ENCODE assay signal across 9 mouse cellular contexts in the genomic region with DNA sequence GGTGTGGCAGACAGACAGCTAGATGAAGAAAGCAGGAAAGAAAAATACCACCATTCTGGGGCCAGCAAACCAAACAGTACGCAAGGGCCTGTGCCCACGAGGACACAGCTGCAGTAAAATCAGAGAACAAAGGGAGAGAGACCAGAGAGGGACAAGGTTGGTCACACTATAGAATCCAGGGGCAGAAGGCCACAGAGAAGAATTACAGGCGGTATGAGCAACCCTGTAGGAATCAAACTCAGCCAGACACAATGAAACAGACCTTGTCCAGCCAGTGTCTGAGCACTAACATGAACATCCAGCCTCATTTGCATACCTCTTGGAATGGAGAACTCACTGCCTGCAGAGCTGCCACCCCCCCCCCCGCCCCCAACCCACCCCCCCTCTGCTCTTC. TPM values are rescaled to one million over a fixed set of nuclear protein-coding genes. Genes with fewer than 3 reads are reported as not detected.
DNase-seq lines count a peak whose midpoint lies in the region; ATAC-seq and TF ChIP-seq lines count a peak whose summit lies in the region.
"Had no signal": no experiment of that assay in that cellular context is flagged by ENCODE, and none has a peak within 500 bp of the region (broad histone marks: within the 10 kb centered on the region; RNA-seq: fewer than 3 reads in every experiment).

No protein-coding gene starts in this region.

- peak overlapping the region; percentile 91 for H3K27ac ChIP-seq in heart, embryonic 15.5 days
- H3K27ac ChIP-seq in embryonic facial prominence, embryonic 15.5 days (replicated peaks): no peak overlapping the region
- H3K27ac ChIP-seq in intestine, postnatal 0 days (ENCODE audit: low read depth, low read length): no peak overlapping the region
- H3K27ac ChIP-seq in midbrain, embryonic 16.5 days (ENCODE audit: low read length): peak overlapping the region; percentile 77

- H3K36me3 ChIP-seq in heart, embryonic 15.5 days: no peaks in the 10 kb centered on the region
- H3K36me3 ChIP-seq in embryonic facial prominence, embryonic 15.5 days: no peaks in the 10 kb centered on the region
- no peaks in the 10 kb centered on the region for H3K36me3 ChIP-seq in intestine, postnatal 0 days (ENCODE audit: control insufficient read depth, insufficient read depth)
- no peaks in the 10 kb centered on the region for H3K36me3 ChIP-seq in midbrain, embryonic 16.5 days (ENCODE audit: control insufficient read depth, insufficient read depth, low read length)

- no peak for DNase-seq in heart, adult 11 months
- no peak for DNase-seq in cerebellum, adult 18-20 months
- no peak for DNase-seq in embryo, embryonic 11 days
- no peak for DNase-seq in adrenal gland, adult (ENCODE audit: inconsistent age in 2 of 2, low spot score in 1 of 2)

- H3K4me3 ChIP-seq in heart, embryonic 15.5 days: no peak overlapping the region; the same call in 1 of the 2 replicates
- no peak overlapping the region; the same call in 1 of the 2 replicates for H3K4me3 ChIP-seq in embryonic facial prominence, embryonic 15.5 days (replicated peaks)
- H3K4me3 ChIP-seq in intestine, postnatal 0 days (ENCODE audit: low read depth, low read length): no peak overlapping the region
- peak overlapping the region; percentile 20; the same call in 1 of the 2 replicates for H3K4me3 ChIP-seq in midbrain, embryonic 16.5 days (ENCODE audit: low read depth, low read length)
- H3K4me3 ChIP-seq: myocyte had no signal

- H3K9ac ChIP-seq in heart, embryonic 15.5 days: peak overlapping the region; percentile 43
- H3K9ac ChIP-seq in embryonic facial prominence, embryonic 15.5 days: no peak overlapping the region
- no peak overlapping the region for H3K9ac ChIP-seq in intestine, postnatal 0 days (ENCODE audit: low read depth, low read length)
- H3K9ac ChIP-seq in midbrain, embryonic 16.5 days (ENCODE audit: low read depth, low read length): peak overlapping the region; percentile 51

- peaks cover 9% of the 10 kb centered on the region for H3K27me3 ChIP-seq in heart, embryonic 15.5 days
- H3K27me3 ChIP-seq in embryonic facial prominence, embryonic 15.5 days: peaks cover 25% of the 10 kb centered on the region
- H3K27me3 ChIP-seq in intestine, postnatal 0 days (replicated peaks; ENCODE audit: control insufficient read depth, insufficient read depth, low read length): 0 out of 2 replicates have a peak, but pooled peaks cover 1% of the 10 kb centered on the region
- no peaks in the 10 kb centered on the region for H3K27me3 ChIP-seq in midbrain, embryonic 16.5 days (ENCODE audit: control insufficient read depth, insufficient read depth, low read depth, low read length)

- no peaks in the 10 kb centered on the region for H3K9me3 ChIP-seq in heart, embryonic 15.5 days (replicated peaks)
- H3K9me3 ChIP-seq in embryonic facial prominence, embryonic 15.5 days (replicated peaks): no peaks in the 10 kb centered on the region
- H3K9me3 ChIP-seq in intestine, postnatal 0 days (ENCODE audit: control insufficient read depth): no peaks in the 10 kb centered on the region
- H3K9me3 ChIP-seq in midbrain, embryonic 16.5 days (replicated peaks; ENCODE audit: control insufficient read depth, low read length, poor library complexity, severe bottlenecking): no peaks in the 10 kb centered on the region

- TF ChIP-seq CTCF in intestine, postnatal 0 days (IDR thresholded peaks at IDR 0.05; ENCODE audit: low read depth): no peak

- peak overlapping the region; percentile 58 for H3K4me2 ChIP-seq in heart, embryonic 15.5 days
- H3K4me2 ChIP-seq in embryonic facial prominence, embryonic 15.5 days (replicated peaks): peak overlapping the region; percentile 42
- H3K4me2 ChIP-seq in intestine, postnatal 0 days (replicated peaks; ENCODE audit: low read depth): peak overlapping the region; percentile 59
- H3K4me2 ChIP-seq in midbrain, embryonic 16.5 days (ENCODE audit: low read length): peak overlapping the region; percentile 45

- ATAC-seq in heart, embryonic 15.5 days (replicated peaks; ENCODE audit: insufficient number of reproducible peaks, insufficient read depth, low FRiP score, low read depth): no peak
- 0 out of 2 replicates have a peak, but pooled peaks have one; percentile 25 for ATAC-seq in embryonic facial prominence, embryonic 15.5 days (ENCODE audit: insufficient number of reproducible peaks, low FRiP score, low TSS enrichment, low read depth)
- no peak for ATAC-seq in intestine, postnatal 0 days
- peak; percentile 7; the same call in 1 of the 2 replicates for ATAC-seq in midbrain, embryonic 16.5 days

- H3K4me1 ChIP-seq in heart, embryonic 15.5 days (replicated peaks): peaks cover 47% of the 10 kb centered on the region
- H3K4me1 ChIP-seq in embryonic facial prominence, embryonic 15.5 days: peaks cover 17% of the 10 kb centered on the region
- no peaks in the 10 kb centered on the region; the same call in 1 of the 2 replicates for H3K4me1 ChIP-seq in intestine, postnatal 0 days (replicated peaks; ENCODE audit: control insufficient read depth, insufficient read depth, low read length)
- H3K4me1 ChIP-seq in midbrain, embryonic 16.5 days (ENCODE audit: control insufficient read depth, insufficient read depth, low read length): peaks cover 44% of the 10 kb centered on the region

- WGBS in heart, embryonic 15.5 days: 22% methylated on average over 3 of the region's 4 CpGs
- 26% methylated on average over 4 of the region's 4 CpGs for WGBS in embryonic facial prominence, embryonic 15.5 days
- WGBS in intestine, postnatal 0 days: 48% methylated on average over 3 of the region's 4 CpGs
- 8% methylated on average over 4 of the region's 4 CpGs for WGBS in midbrain, embryonic 16.5 days

RNA-seq across cellular contexts. Expression of gene Igfbpl1, which starts 7.9 kb away (rescaled TPM):
- 2.0 and 2.6 TPM in 2 replicates for polyA plus RNA-seq in heart, embryonic 15.5 days (2015; fragmentation: Nextera tagmentation; extraction: Ambion mirVana)
- 0.37 and 0.80 TPM in 2 replicates for polyA plus RNA-seq in embryonic facial prominence, embryonic 15.5 days (2015; fragmentation: Nextera tagmentation; extraction: Ambion mirVana)
- polyA plus RNA-seq in intestine, postnatal 0 days (2015; fragmentation: Nextera tagmentation; extraction: Ambion mirVana): 0.16 and 0.18 TPM in 2 replicates
- 33.4 and 39.5 TPM in 2 replicates for polyA plus RNA-seq in midbrain, embryonic 16.5 days (2015; fragmentation: Nextera tagmentation; extraction: Ambion mirVana)
- polyA plus RNA-seq: myocyte had no signal

RNA-seq across cellular contexts. Expression of gene Aldh1b1, which starts 20.0 kb away (rescaled TPM):
- 149 and 153 TPM in 2 replicates for polyA plus RNA-seq in heart, embryonic 15.5 days (2015; fragmentation: Nextera tagmentation; extraction: Ambion mirVana)
- polyA plus RNA-seq in embryonic facial prominence, embryonic 15.5 days (2015; fragmentation: Nextera tagmentation; extraction: Ambion mirVana): 4.0 and 4.1 TPM in 2 replicates
- polyA plus RNA-seq in intestine, postnatal 0 days (2015; fragmentation: Nextera tagmentation; extraction: Ambion mirVana): 350 and 391 TPM in 2 replicates
- 22.7 and 24.2 TPM in 2 replicates for polyA plus RNA-seq in midbrain, embryonic 16.5 days (2015; fragmentation: Nextera tagmentation; extraction: Ambion mirVana)

RNA-seq across cellular contexts. Expression of gene Stra6l, which starts 29.7 kb away (rescaled TPM):
- polyA plus RNA-seq in heart, embryonic 15.5 days (2015; fragmentation: Nextera tagmentation; extraction: Ambion mirVana): 0.09 and 0.34 TPM in 2 replicates
- 0.18 and 0.23 TPM in 2 replicates for polyA plus RNA-seq in embryonic facial prominence, embryonic 15.5 days (2015; fragmentation: Nextera tagmentation; extraction: Ambion mirVana)
- polyA plus RNA-seq in intestine, postnatal 0 days (2015; fragmentation: Nextera tagmentation; extraction: Ambion mirVana): 47.9 and 59.0 TPM in 2 replicates
- polyA plus RNA-seq in midbrain, embryonic 16.5 days (2015; fragmentation: Nextera tagmentation; extraction: Ambion mirVana): 1.0 and 1.2 TPM in 2 replicates
- polyA plus RNA-seq: myocyte had no signal

Comparison
In these comparisons a context has a peak if more than half of its experiments do, and no peak if none do; other contexts are left out.
1. ATAC-seq: peak in embryonic facial prominence, embryonic 15.5 days (single experiment) and midbrain, embryonic 16.5 days (single experiment); none in heart, embryonic 15.5 days (single experiment) and intestine, postnatal 0 days (single experiment).
2. H3K27ac ChIP-seq: peak in heart, embryonic 15.5 days (single experiment) and midbrain, embryonic 16.5 days (single experiment); none in embryonic facial prominence, embryonic 15.5 days (single experiment) and intestine, postnatal 0 days (single experiment).
3. H3K9ac ChIP-seq: peak in heart, embryonic 15.5 days (single experiment) and midbrain, embryonic 16.5 days (single experiment); none in embryonic facial prominence, embryonic 15.5 days (single experiment) and intestine, postnatal 0 days (single experiment).
4. RNA of gene Stra6l, which starts 29.7 kb away (polyA plus RNA-seq): 47.9 to 59.0 TPM in intestine, postnatal 0 days; 1.0 to 1.2 TPM in midbrain, embryonic 16.5 days, 0.18 to 0.23 TPM in embryonic facial prominence, embryonic 15.5 days and 0.09 to 0.34 TPM in heart, embryonic 15.5 days; every median in the first group is over 10 times any median in the second.
5. Peak in every context shown above with its lines, with median percentiles within 50 percentile points of each other: H3K4me2 ChIP-seq.